Mouse (Mus musculus) lung, postnatal 10 days (tissue): Measurements from ENCODE around the gene Gtf3c5.

ENCODE experiments used
- DNase-seq: peaks from one replicate; pipeline ENCODE4 v3.0.0; 2021

Gtf3c5 gene

DNA sequence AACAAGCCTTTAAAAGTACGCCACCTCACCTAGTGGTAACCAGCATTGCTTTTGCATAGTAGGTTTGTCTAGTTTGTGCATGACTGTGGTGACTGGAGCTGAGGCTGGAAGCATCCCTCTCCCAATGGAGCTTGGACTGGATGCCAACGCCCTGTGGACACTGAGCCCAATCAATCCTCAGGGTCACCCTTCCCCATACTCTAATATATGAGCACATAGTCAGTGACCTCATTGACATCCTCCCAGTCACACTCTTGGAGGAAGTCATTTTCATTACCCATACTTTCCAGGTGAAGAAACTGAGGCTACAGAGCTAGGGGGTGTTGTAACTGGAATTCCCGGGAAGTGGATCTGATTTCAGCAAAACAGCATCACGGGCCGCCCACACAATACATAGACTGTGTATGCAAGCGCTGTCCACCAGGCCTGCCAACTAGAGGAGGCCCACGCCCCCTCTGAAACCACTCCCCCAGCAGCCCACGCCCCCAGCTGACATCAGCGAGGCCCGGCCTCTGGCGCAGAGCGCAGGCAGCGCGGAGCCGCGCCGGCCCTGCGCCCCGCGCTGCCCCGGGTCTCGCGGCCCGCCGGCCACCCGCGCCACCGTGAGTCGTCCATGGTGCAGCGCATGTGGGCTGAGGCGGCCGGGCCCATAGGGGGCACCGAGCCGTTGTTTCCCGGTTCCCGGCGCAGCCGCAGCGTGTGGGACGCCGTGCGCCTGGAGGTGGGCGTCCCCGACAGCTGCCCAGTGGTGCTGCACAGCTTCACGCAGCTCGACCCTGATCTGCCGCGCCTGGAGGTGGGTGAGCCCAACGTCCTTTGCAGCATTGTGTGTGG, 50.4 kb downstream of the Gtf3c5 start:
- DNase-seq, result peak; percentile 97

GRCm38 (mm10) chr2:28530311-28530710, 53.2 kb downstream of the Gtf3c5 start:
- DNase-seq, result no peak

- DNase-seq, result no peak
These were observed 53.7 kb downstream of the Gtf3c5 start for GRCm38 (mm10) chr2:28529856-28530255.

GRCm38 (mm10) chr2:28528354-28528730, 55.2 kb downstream of the Gtf3c5 start:
- no peak for DNase-seq

GRCm38 (mm10) chr2:28527436-28528353, 55.9 kb downstream of the Gtf3c5 start:
- no peak for DNase-seq

DNA sequence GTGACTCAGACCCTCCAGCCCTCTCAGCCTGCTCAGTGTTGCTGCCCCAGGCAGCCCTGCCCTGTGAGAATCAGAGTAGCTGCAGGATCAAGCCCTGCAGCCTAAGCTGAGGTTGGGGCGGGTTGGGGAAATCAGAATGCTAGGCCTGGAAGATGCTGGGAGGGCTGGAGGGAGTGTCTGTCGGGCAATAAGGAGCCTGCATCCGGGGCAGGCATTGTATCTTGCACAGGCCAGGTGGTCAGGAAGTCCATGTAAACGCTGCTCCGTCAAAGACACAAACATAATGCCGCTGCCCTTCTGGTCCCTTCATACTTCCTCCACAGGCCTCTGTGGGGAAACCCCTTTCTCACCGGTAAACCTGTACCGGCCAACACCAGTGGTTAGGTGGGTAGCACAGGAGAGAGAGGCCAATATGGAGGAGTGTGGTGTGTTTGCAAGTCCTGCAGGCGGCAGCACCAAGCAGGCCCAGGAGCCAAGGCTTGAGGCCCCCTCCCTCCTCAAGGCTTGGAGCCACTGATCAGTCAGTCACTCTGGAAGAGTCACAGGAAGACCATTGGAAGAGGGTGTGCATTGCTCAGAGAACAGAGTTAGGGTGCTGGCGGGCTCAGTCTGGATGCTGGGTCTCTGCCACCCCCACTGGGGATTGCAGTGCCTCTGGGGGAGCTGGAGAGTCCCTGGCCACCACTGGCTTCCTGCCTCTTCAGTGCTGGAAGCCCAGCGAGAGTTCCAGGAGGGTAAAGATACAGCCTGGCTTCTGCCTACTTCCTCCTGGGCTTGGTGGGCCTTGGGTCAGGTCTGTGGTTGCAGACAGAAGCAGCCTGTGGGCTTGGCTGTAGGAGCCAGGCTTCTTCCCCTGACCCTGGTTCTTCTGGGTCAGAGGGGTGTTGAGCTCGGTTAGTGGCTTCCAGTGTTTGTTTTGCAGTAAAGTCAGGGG, 57.3 kb downstream of the Gtf3c5 start:
- peak; percentile 59 for DNase-seq

DNA sequence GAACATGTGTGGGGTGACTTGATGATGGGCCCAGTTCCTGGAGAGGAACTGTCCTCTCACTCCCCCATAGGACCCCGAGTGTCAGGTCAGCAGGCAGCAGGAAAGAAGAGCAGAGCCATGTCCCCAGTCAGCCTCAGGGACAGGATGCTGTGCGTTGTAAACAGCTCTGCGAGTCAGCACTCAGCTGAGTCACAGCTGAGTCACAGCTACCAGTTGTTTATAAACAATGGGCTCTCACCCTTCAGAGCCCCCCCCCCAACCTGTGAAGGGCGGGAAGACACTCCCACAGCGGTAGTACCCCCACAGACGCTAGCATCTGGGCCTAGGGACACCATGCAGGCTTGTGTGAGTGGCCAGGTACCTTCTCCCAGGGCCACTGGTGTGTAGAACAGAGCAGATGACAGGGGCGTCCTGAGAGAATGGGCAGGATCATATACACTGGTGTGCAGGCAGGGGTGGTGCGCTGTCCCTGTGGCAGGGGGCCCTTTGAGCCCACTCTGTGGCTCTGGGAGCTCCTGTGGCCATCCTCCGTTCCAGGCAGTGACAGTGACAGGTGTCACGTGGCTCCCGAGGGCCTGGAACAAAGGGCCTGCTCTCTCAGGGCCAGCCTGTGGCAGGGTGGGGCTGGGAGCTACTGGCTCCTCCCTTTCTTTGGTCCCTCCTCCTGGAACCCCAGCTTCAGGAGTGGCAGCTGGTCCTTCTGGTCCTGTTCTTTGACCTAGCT, 58.2 kb downstream of the Gtf3c5 start:
- DNase-seq, result peak; percentile 86

DNA sequence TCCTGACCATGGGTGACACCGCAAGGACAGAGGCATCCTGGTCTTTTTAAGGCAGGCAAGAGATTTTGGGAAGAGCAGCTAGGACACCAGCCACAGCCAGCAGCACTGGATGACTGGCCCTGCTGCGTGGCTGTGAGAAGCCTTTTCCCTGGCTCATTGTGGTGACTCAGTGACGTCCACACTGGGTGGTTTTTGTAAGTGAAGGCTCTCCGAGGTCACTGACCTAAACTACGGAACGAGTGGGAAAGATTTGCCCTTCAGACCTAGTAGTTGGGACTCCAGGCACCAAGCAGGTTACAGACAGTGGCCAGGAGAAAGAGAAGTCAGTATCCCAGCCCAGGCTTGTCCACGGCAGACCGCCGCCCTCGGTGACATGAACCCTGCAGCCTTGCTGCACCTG, 59.1 kb downstream of the Gtf3c5 start:
- no peak for DNase-seq

- DNase-seq, result peak; percentile 94
These were observed 59.9 kb downstream of the Gtf3c5 start for GRCm38 (mm10) chr2:28523643-28524117.

DNA sequence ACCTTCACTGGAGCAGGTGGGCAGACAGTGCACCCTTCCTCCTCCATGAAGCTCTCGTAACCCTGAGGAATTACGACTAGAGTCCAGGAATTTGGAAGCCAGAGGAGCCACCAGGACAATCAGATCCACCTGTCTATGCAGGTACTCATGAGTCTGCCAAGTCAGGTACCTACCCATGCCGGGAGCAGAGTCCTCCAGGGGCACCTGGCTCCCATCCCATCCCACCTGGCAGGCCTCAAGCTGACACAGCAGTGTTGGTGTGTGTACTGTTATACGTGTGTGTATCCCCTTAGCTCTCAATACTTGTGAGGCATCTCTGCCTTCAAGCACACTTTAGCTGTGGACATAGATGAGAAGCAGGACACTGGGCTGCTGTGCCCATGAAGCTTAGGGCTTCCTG, 61.4 kb downstream of the Gtf3c5 start:
- no peak for DNase-seq

DNA sequence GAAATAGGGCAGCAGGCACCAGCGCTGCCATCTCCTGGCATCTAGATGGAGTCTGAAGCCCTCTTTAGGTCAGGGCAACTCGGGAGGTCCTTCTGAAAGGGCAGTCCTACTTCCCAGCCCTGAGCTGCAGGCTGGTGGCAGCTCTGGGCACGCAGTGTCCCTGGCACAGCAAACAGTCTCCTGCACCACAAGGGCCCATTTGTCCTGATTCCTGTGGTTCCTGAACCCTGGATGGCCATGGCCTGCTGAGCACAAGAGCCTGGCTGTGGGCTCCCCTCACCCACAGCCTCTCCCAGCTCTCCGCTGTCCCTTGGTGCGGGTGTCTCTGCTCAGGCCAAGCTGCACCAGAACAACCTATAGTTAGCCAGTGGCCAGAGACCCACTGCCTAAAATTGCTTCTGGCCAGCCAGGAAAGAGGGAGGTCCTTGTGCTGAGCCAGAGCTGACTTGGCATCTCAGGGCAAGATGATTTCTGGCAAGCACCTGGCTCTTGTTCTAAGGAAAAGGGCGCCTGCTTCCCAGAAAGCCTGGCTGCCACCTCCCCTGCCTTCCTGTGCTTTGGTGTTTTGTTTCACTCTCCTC, 61.9 kb downstream of the Gtf3c5 start:
- no peak for DNase-seq

DNA sequence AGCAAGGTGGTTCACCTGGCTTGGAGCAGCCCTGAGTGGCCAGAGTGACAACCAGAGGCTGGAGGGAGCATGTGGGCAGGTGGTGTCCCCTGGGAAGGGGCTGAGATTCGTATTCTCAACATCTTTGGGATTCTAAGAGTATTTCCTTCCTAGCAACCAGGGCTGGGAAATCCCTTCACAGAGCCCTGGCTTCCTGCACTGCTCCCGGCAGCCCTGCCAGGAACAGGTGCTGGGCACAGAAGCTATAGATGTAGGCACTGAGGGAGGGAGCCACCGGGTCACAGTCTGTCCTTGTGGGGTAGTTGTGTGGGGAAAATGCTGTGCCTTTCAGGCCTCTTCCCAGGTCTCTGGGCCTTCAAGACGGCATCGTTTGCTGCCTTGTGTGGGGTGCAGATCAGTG, 63.0 kb downstream of the Gtf3c5 start:
- no peak for DNase-seq

- no peak for DNase-seq
These were observed 65.3 kb downstream of the Gtf3c5 start for GRCm38 (mm10) chr2:28518231-28518630.

GRCm38 (mm10) chr2:28517206-28517909, 66.2 kb downstream of the Gtf3c5 start:
- peak; percentile 88 for DNase-seq
